Mouse (Mus musculus) embryonic facial prominence, embryonic 15.5 days (tissue): ENCODE results near the gene Prdm16. TPM values are rescaled to one million over a fixed set of nuclear protein-coding genes. Genes with fewer than 3 reads are reported as not detected.

ENCODE experiments used
- ATAC-seq: fragments of 200-750 bp; cut with Nextera tagmentation; 2 replicates; pipeline ENCODE4 v1.8.0; 2017; ENCODE audit warnings: low read depth, moderate TSS enrichment; ENCODE audit not compliant: insufficient number of reproducible peaks, low FRiP score, low TSS enrichment
- H3K27ac ChIP-seq: fragments of 300-500 bp; sonication (generic); replicated peaks from 2 replicates; pipeline ENCODE4 v1.5.1; 2015; ENCODE audit warnings: mild to moderate bottlenecking, inconsistent platforms
- H3K27me3 ChIP-seq: fragments of 300-500 bp; sonication (generic); 2 replicates; pipeline ENCODE4 v1.6.1; 2015; ENCODE audit warnings: inconsistent platforms
- H3K36me3 ChIP-seq: fragments of 300-500 bp; sonication (generic); 2 replicates; pipeline ENCODE4 v1.6.1; 2015; ENCODE audit warnings: mild to moderate bottlenecking, inconsistent platforms
- H3K4me1 ChIP-seq: fragments of 300-500 bp; sonication (generic); 2 replicates; pipeline ENCODE4 v1.6.1; 2015; ENCODE audit warnings: inconsistent platforms
- H3K4me2 ChIP-seq: fragments of 300-500 bp; sonication (generic); replicated peaks from 2 replicates; pipeline ENCODE4 v1.6.1; 2015; ENCODE audit warnings: mild to moderate bottlenecking, inconsistent platforms
- H3K4me3 ChIP-seq: fragments of 300-500 bp; sonication (generic); replicated peaks from 2 replicates; pipeline ENCODE4 v1.5.1; 2015; ENCODE audit warnings: mild to moderate bottlenecking, inconsistent platforms
- H3K9ac ChIP-seq: fragments of 300-500 bp; sonication (generic); 2 replicates; pipeline ENCODE4 v1.6.1; 2015; ENCODE audit warnings: inconsistent platforms
- H3K9me3 ChIP-seq: fragments of 300-500 bp; sonication (generic); replicated peaks from 2 replicates; pipeline ENCODE4 v1.6.1; 2016; ENCODE audit warnings: inconsistent platforms
- WGBS: fragments of 180-500 bp; shearing (Covaris S2); methylation state at CpG from one replicate; pipeline ENCODE4 v1.1.7; 2015; 5-methylcytosine and 5-hydroxymethylcytosine counted together
- polyA plus RNA-seq: library from polyadenylated mRNA; unstranded; fragments of >200 nt; fragmentation: Nextera tagmentation; extraction: Ambion mirVana; gene quantifications from 2 replicates; pipeline ENCODE4 v1.2.1, GENCODE M21; 2015

Prdm16 gene
- polyA plus RNA-seq = 10.9 and 12.5 TPM in 2 replicates

GRCm38 (mm10) chr4:154636721-154637311 is at the start of gene Prdm16:
Prdm16 (minus strand) TSS chr4:154636873.
- peak within 1 kb of the TSS; percentile 54 for H3K9ac ChIP-seq
- H3K27me3 ChIP-seq = peaks cover 92% of the 10 kb centered on the region
- H3K27ac ChIP-seq = peak within 1 kb of the TSS; percentile 89
- peaks cover 39% of the 10 kb centered on the region for H3K4me1 ChIP-seq
- peak within 1 kb of the TSS; percentile 65 for H3K4me3 ChIP-seq
- under 1% methylated on average over 47 of the region's 47 CpGs for WGBS
- peak within 1 kb of the TSS; percentile 93 for H3K4me2 ChIP-seq
- no peaks in the 10 kb centered on the region for H3K36me3 ChIP-seq
- H3K9me3 ChIP-seq = no peaks in the 10 kb centered on the region
- ATAC-seq = peak; percentile 39

GRCm38 (mm10) chr4:154683068-154683752 is 46.5 kb upstream of the Prdm16 start:
- peaks cover 6% of the 10 kb centered on the region for H3K27me3 ChIP-seq
- H3K9ac ChIP-seq = no peak overlapping the region
- H3K36me3 ChIP-seq = no peaks in the 10 kb centered on the region
- no peak overlapping the region for H3K27ac ChIP-seq
- no peak for ATAC-seq
- no peaks in the 10 kb centered on the region for H3K4me1 ChIP-seq
- 78% methylated on average over 5 of the region's 5 CpGs for WGBS
- H3K4me2 ChIP-seq = no peak overlapping the region
- no peak overlapping the region for H3K4me3 ChIP-seq
- H3K9me3 ChIP-seq = no peaks in the 10 kb centered on the region

- no peaks in the 10 kb centered on the region for H3K9me3 ChIP-seq
- ATAC-seq = no peak
- no peak overlapping the region for H3K4me3 ChIP-seq
- no peak overlapping the region for H3K9ac ChIP-seq
- H3K4me2 ChIP-seq = no peak overlapping the region
- H3K4me1 ChIP-seq = no peaks in the 10 kb centered on the region
- 56% methylated on average over 14 of the region's 14 CpGs for WGBS
- H3K27ac ChIP-seq = no peak overlapping the region
- H3K36me3 ChIP-seq = no peaks in the 10 kb centered on the region
- 0 out of 2 replicates have a peak, but pooled peaks cover 2% of the 10 kb centered on the region for H3K27me3 ChIP-seq
These were observed 45.6 kb upstream of the Prdm16 start for GRCm38 (mm10) chr4:154682311-154682710.

- Histone ChIP-seq H3K27ac (no peak overlapping the region), H3K4me3 (no peak overlapping the region), H3K36me3 (no peaks in the 10 kb centered on the region), H3K9ac (no peak overlapping the region), H3K4me1 (peaks cover 7% of the 10 kb centered on the region), H3K9me3 (no peaks in the 10 kb centered on the region), H3K4me2 (no peak overlapping the region), H3K27me3 (peaks cover 12% of the 10 kb centered on the region; the same call in 1 of the 2 replicates)
- ATAC-seq = no peak
- WGBS = 59% methylated on average over 10 of the region's 10 CpGs
These were observed 38.8 kb upstream of the Prdm16 start for GRCm38 (mm10) chr4:154675441-154676000.

GRCm38 (mm10) chr4:154674966-154675365 is 38.3 kb upstream of the Prdm16 start:
- H3K27ac ChIP-seq = no peak overlapping the region
- H3K4me2 ChIP-seq = peak overlapping the region; percentile 32
- H3K4me1 ChIP-seq = peaks cover 7% of the 10 kb centered on the region
- WGBS = 30% methylated on average over 15 of the region's 15 CpGs
- no peak for ATAC-seq
- no peak overlapping the region for H3K4me3 ChIP-seq
- H3K27me3 ChIP-seq = peaks cover 12% of the 10 kb centered on the region; the same call in 1 of the 2 replicates
- H3K9ac ChIP-seq = no peak overlapping the region
- H3K9me3 ChIP-seq = no peaks in the 10 kb centered on the region
- no peaks in the 10 kb centered on the region for H3K36me3 ChIP-seq

- no peak for ATAC-seq
- H3K27ac ChIP-seq = no peak overlapping the region
- no peaks in the 10 kb centered on the region for H3K9me3 ChIP-seq
- H3K4me2 ChIP-seq = peak overlapping the region; percentile 32
- H3K9ac ChIP-seq = no peak overlapping the region
- peaks cover 7% of the 10 kb centered on the region for H3K4me1 ChIP-seq
- H3K36me3 ChIP-seq = no peaks in the 10 kb centered on the region
- peaks cover 12% of the 10 kb centered on the region; the same call in 1 of the 2 replicates for H3K27me3 ChIP-seq
- under 1% methylated on average over 12 of the region's 12 CpGs for WGBS
- no peak overlapping the region for H3K4me3 ChIP-seq
These were observed 37.9 kb upstream of the Prdm16 start for GRCm38 (mm10) chr4:154674541-154674940.

- H3K9ac ChIP-seq = no peak overlapping the region
- H3K9me3 ChIP-seq = no peaks in the 10 kb centered on the region
- no peaks in the 10 kb centered on the region for H3K36me3 ChIP-seq
- H3K27me3 ChIP-seq = peaks cover 12% of the 10 kb centered on the region; the same call in 1 of the 2 replicates
- no peak overlapping the region for H3K4me3 ChIP-seq
- no peak overlapping the region; the same call in 1 of the 2 replicates for H3K4me2 ChIP-seq
- ATAC-seq = no peak
- H3K4me1 ChIP-seq = peaks cover 7% of the 10 kb centered on the region
- WGBS = 64% methylated on average over 4 of the region's 4 CpGs
- no peak overlapping the region for H3K27ac ChIP-seq
These were observed 37.3 kb upstream of the Prdm16 start for GRCm38 (mm10) chr4:154673986-154674385.

- Histone ChIP-seq H3K27ac (no peak overlapping the region), H3K36me3 (no peaks in the 10 kb centered on the region), H3K27me3 (peaks cover 7% of the 10 kb centered on the region; the same call in 1 of the 2 replicates), H3K4me2 (no peak overlapping the region), H3K9me3 (no peaks in the 10 kb centered on the region), H3K9ac (no peak overlapping the region), H3K4me3 (no peak overlapping the region), H3K4me1 (peaks cover 7% of the 10 kb centered on the region)
- no peak for ATAC-seq
- 23% methylated on average over 1 of the region's 1 CpGs for WGBS
These were observed 35.4 kb upstream of the Prdm16 start for GRCm38 (mm10) chr4:154672027-154672426.

GRCm38 (mm10) chr4:154671232-154671912 is 34.7 kb upstream of the Prdm16 start:
- no peak overlapping the region for H3K4me2 ChIP-seq
- H3K4me3 ChIP-seq = no peak overlapping the region
- no peaks in the 10 kb centered on the region for H3K9me3 ChIP-seq
- peaks cover 6% of the 10 kb centered on the region; the same call in 1 of the 2 replicates for H3K27me3 ChIP-seq
- H3K27ac ChIP-seq = no peak overlapping the region
- H3K9ac ChIP-seq = no peak overlapping the region
- ATAC-seq = no peak
- H3K4me1 ChIP-seq = peaks cover 7% of the 10 kb centered on the region
- 53% methylated on average over 8 of the region's 8 CpGs for WGBS
- no peaks in the 10 kb centered on the region for H3K36me3 ChIP-seq

GRCm38 (mm10) chr4:154667767-154668166 is 31.1 kb upstream of the Prdm16 start, which contains the start of gene Actrt2:
Actrt2 (minus strand) TSS chr4:154667867.
- Histone ChIP-seq H3K27me3 (0 out of 2 replicates have a peak, but pooled peaks cover 8% of the 10 kb centered on the region), H3K9me3 (no peaks in the 10 kb centered on the region), H3K9ac (no peak within 1 kb of the TSS), H3K4me3 (no peak within 1 kb of the TSS), H3K36me3 (no peaks in the 10 kb centered on the region), H3K4me1 (peaks cover 4% of the 10 kb centered on the region; the same call in 1 of the 2 replicates), H3K4me2 (no peak within 1 kb of the TSS), H3K27ac (no peak within 1 kb of the TSS)
- ATAC-seq = no peak
- 85% methylated on average over 2 of the region's 2 CpGs for WGBS
